Mouse (Mus musculus) thymus, postnatal 0 days (tissue): ENCODE measurements around the gene Gimap1. TPM values are rescaled to one million over a fixed set of nuclear protein-coding genes. Genes with fewer than 3 reads are reported as not detected.

Experiments used
- DNase-seq: peaks from one replicate; pipeline ENCODE4 v3.0.0-alpha.2; 2015; ENCODE audit warnings: low spot score
- polyA plus RNA-seq: library from polyadenylated mRNA; unstranded; fragments of >200 nt; fragmentation: Nextera tagmentation; extraction: Ambion mirVana; gene quantifications from 2 replicates; pipeline ENCODE4 v1.2.1, GENCODE M21; 2015

The Gimap1 gene
- 148 and 170 TPM in 2 replicates for polyA plus RNA-seq

DNA sequence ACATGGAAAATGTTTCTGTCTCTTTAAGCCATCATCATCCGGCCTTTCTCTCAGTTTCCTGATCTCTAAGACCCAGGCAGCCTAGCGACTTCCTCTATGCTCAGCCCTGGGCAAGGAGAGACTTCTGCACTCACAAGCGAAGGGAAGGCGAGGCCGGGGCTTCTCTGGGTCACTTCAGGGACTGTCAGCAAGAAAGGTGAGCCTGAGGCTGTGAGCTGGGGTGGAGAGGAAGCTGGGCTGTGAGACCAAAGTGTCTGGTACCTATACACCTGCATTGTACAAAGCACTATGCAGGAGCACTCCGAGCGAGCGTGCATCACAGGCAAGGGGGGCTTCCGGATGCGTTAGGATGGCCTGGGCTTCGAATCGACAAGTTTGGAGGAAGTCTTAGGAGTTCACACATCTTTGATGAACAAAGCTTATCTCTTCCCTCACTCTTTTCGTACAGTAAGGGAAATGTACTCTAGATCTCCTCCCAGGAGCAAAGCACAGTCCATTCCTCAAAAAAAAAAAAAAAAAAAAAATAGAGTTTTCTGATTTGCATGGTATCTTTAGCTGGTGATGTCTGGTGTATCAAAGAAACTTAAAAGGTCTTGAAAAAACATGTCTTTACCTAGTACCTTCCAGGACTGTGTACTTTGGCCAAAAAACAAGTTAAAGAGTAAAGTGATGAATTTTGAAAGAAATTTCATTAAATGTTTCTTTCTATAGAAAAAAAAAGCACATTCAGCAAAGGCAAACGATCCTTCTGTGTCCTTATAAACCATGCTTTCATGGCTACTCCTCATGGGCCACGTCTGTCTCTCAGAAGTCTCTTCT is at the start of gene Gimap1:
Gene Gimap1, plus strand, starts transcription at position 94 of the 819 bp plus-strand sequence.
- peak; percentile 80 for DNase-seq

- DNase-seq = no peak
Observed at GRCm38 (mm10) chr6:48689320-48689719, 49.5 kb upstream of the Gimap1 start.

DNA sequence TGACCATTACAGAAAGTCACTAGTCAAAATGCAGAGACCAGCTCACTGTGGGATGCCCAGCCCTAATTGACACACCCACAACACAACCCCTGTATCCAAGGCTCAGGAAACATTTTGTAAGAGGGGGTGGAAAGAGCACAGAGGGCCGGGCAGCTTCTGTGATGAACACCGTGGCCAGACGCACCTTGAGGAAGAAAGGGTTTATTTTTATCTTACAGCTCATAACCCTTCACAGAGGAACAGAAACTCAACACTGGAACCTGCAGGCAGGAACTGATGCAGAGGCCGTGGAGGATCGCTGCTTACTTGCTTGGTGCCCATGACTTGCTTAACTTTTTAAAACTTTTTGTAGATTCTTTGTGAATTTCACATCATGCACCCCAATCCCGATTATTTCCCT is 45.9 kb upstream of the Gimap1 start:
- no peak for DNase-seq

- no peak for DNase-seq
Observed at GRCm38 (mm10) chr6:48696830-48697554, 41.9 kb upstream of the Gimap1 start.

DNA sequence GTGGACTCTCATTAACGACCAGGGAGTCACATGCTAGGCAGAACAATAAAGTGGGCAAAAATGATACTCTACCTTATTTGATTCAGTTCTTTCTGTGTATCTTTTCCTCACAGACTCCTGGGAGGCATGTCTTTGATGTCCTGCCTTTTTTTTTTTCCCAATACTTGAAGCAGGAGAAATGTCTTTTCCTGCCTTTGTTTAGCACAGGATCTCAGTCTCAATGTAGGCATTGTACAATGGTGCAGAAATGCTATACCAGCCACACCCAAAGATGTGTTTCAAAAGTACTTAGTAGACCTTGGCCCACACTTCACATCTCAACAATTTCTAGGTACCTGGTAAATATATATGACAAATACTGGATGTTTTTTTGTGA is 41.3 kb upstream of the Gimap1 start:
- no peak for DNase-seq

DNA sequence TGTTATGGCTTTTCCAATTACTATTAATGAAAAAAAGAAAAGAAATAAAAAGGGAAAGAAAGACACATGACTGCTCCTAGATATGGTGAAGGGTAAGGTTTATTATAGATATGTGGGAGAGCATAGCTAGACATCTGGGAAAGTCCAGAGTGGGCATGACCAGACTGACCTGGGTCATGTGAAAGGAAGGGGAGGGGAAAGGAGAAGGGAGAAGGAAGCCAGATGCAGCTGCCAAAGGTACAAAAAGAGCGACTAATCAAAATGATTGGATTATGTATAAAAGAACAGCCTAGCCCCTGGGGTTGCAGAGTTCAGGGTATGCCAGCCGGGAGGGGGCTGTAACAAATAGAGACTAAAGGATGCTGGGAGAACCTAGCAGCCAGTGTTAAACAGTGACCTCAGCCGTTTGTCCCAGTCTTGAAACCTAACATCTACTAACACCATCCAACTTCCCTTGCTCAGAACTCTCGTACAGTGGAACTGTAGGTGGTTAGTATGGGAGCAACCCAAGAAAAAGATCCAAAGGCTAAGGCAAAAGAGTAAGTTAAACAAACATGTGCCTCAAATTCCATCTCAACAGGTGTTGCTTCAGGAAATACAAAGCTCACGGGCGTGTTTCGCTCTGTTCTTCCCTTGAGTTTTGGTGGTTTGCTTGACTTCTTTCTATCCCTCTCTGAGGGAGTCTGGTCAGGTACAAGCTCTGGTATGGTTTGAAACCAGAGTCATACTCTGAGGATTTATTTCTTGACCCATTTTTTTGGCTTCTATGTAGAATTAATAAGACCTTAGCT is 40.6 kb upstream of the Gimap1 start:
- no peak for DNase-seq

DNA sequence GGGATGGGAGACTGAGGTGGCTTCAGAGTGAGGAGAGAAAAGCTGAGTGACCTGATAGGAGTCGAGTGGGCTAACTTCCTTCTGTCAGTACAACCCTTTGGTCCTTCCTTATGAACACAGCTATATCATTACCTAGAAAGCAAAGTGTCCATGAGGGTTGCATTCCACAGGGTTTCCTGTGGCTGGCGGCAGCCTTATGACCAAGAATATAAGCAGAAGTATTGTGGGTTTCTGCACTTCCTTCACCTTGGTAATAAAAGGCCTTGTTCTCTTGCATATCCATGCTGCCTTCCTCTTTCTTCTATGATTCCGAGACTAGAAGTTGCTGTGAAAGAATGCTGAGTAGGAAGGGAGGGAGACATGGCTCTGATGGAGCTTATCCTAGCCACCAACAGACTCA is 40.0 kb upstream of the Gimap1 start:
- no peak for DNase-seq

- DNase-seq = no peak
Observed at GRCm38 (mm10) chr6:48700251-48701075, 38.4 kb upstream of the Gimap1 start.

DNA sequence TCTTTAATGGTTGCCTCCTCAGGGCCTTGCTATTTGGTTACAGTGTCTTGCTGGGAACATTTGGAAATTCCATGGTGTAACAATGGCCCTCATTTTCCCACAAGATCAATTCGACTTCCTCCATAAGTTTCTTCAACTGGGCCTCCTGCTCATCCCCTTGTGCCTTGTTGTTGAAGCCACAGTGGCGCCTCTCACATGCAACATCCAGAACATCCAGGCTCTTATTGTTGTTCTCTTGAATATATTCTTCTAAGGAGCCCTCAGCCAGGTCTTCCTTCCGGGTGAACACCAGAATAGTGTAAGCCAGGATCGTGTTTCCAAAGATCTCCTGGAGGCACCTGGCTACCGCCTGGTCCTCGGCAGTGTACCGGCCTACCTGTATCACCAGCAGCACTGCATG is 36.7 kb upstream of the Gimap1 start:
- DNase-seq = no peak

DNA sequence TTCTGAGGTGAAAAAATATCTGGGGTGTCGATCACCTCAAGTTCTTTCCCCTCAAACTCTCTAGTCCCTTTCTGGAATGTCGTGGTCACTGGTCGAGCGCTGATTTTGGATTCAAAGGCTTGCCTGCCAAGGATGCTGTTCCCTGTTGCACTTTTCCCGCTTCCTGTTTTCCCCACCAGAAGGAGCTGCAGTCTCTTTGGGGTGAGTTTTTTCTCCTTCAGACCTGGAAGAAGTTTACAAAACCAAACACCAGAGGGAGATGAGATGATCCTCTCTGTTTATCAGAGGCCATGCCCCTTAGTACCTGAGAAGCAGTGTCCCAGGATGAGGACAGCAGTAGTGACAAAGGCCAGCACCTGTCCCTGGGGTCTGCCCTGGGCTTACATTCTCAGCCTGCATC is 36.3 kb upstream of the Gimap1 start:
- no peak for DNase-seq

DNA sequence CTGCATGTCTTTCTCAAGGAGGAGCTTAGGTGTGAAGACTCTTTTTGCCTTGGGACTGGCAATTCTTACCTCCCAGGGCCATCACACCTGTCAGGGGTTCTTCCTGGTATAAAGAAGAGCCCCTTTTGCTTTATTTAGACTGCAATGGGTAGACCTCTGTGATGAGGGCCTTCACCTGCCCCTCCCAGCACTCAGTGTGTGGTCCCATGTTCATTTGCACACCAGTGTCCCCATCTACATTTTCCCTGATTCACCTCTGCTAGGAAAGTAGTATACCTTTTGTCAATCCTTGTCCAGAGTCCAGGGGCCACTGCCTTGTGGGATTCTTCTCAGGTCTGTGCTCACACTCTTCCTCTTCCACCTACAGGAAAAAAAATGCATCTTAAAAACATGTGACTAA is 34.7 kb upstream of the Gimap1 start:
- no peak for DNase-seq

DNA sequence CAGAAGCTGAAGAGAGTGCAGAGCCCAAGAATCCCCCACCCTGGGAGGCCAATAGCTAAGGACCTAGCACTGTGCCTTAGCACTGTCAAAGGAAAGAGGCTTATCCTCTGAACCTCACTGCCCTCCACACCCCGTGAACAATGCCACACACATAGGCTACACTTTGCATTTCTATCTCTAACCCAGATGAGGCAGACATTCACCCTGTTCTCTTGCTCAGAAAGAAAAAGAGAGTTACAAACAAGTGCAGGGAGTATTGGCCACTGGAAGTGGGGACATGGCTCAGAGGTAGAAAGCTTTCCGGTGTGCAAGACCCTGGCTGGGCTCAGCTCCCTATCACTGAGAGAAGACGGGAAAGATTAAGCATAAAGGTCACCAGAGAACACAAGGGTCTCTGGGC is 32.7 kb upstream of the Gimap1 start:
- DNase-seq = no peak

- DNase-seq = peak; percentile 88
Observed at GRCm38 (mm10) chr6:48718455-48718854, 20.4 kb upstream of the Gimap1 start, which contains the start of the genes Gm28053 and Gimap7. Gene Gm28053 (plus strand): TSS chr6:48718607. Gene Gimap7 (plus strand): TSS chr6:48718621.

GRCm38 (mm10) chr6:48720326-48720725 is 18.5 kb upstream of the Gimap1 start:
- DNase-seq = no peak

DNA sequence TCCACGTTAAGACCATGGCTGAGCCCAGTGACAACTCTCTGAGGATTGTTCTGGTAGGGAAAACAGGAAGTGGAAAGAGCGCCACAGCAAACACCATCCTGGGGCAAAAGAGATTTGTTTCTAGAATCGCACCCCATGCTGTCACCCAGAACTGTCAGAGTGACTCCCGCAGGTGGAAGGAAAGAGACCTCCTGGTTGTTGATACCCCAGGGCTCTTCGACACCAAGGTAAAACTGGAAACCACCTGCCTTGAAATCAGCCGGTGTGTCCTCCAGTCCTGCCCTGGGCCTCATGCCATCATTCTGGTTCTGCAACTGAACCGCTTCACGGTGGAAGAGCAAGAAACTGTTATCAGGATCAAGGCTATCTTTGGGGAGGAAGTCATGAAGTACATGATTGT is 15.4 kb upstream of the Gimap1 start:
- no peak for DNase-seq

GRCm38 (mm10) chr6:48725476-48725875 is 13.4 kb upstream of the Gimap1 start:
- no peak for DNase-seq

DNA sequence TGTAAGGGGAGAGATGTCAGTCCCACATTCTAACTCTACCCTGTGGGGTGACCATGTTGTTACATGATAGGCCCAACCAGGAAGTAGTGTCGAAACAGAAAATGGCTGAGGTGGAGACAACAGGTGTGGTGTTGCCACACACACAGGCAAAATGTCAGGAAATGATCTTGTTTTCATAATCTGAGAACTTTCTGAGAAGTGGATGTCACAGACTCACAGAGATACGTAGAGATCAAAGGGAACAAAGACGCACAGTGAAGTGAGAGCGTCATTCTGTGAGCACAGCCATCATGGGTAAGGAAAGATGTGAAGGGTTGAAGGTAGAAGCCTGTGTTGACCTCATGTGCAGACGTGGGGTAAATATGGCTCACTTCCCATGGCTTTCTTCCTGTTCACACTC is 11.1 kb upstream of the Gimap1 start:
- DNase-seq = peak; percentile 56

- peak; percentile 94 for DNase-seq
Observed at GRCm38 (mm10) chr6:48732864-48733304, 6.0 kb upstream of the Gimap1 start.

GRCm38 (mm10) chr6:48733660-48734059 is 5.2 kb upstream of the Gimap1 start:
- DNase-seq = peak; percentile 40

GRCm38 (mm10) chr6:48737053-48737452 is 1.8 kb upstream of the Gimap1 start:
- no peak for DNase-seq

- DNase-seq = no peak
Observed at GRCm38 (mm10) chr6:48737688-48738087, 1.2 kb upstream of the Gimap1 start.
